Mouse (Mus musculus) lung, embryonic 14.5 days (tissue): Measurements from ENCODE around the gene Adipor1. TPM values are rescaled to one million over a fixed set of nuclear protein-coding genes. Genes with fewer than 3 reads are reported as not detected.
"Not testable (repeated sequence)": the region's sequence is repeated elsewhere in the genome, so short reads cannot be mapped to it uniquely, and the experiment has no call there.

Source experiments
- ATAC-seq: fragments of 200-750 bp; cut with Nextera tagmentation; 2 replicates; pipeline ENCODE4 v1.8.0; 2017; ENCODE audit warnings: mild to moderate bottlenecking, moderate TSS enrichment, moderate library complexity; ENCODE audit not compliant: insufficient read depth
- DNase-seq: peaks from one replicate; pipeline ENCODE4 v3.0.0-alpha.2; 2015
- H3K27ac ChIP-seq: fragments of 300-500 bp; sonication (generic); 2 replicates; pipeline ENCODE4 v1.5.1; 2014; ENCODE audit warnings: low read depth, mild to moderate bottlenecking, moderate library complexity
- H3K27me3 ChIP-seq: fragments of 300-500 bp; sonication (generic); 2 replicates; pipeline ENCODE4 v1.6.1; 2014; ENCODE audit warnings: low read length, control low read depth; ENCODE audit not compliant: insufficient read depth
- H3K36me3 ChIP-seq: fragments of 300-500 bp; sonication (generic); 2 replicates; pipeline ENCODE4 v1.6.1; 2014; ENCODE audit warnings: control low read depth; ENCODE audit not compliant: insufficient read depth
- H3K4me1 ChIP-seq: fragments of 300-500 bp; sonication (generic); 2 replicates; pipeline ENCODE4 v1.6.1; 2014; ENCODE audit warnings: antibody characterized with exemption, control low read depth; ENCODE audit not compliant: insufficient read depth
- H3K4me2 ChIP-seq: fragments of 300-500 bp; sonication (generic); 2 replicates; pipeline ENCODE4 v1.6.1; 2014; ENCODE audit warnings: mild to moderate bottlenecking
- H3K4me3 ChIP-seq: fragments of 300-500 bp; sonication (generic); 2 replicates; pipeline ENCODE4 v1.5.1; 2014; ENCODE audit warnings: low read depth, low read length
- H3K9ac ChIP-seq: fragments of 300-500 bp; sonication (generic); 2 replicates; pipeline ENCODE4 v1.6.1; 2014
- H3K9me3 ChIP-seq: fragments of 300-500 bp; sonication (generic); 2 replicates; pipeline ENCODE4 v1.6.1; 2016; ENCODE audit warnings: low read depth, low read length, control low read depth
- CTCF ChIP-seq: IDR thresholded peaks from 2 replicates; pipeline ENCODE4 v1.5.1; 2016; ENCODE audit warnings: antibody characterized with exemption, low read depth
- WGBS: fragments of 180-500 bp; shearing (Covaris S2); extraction: QIAGEN DNeasy Blood & Tissue Kit; methylation state at CpG from one replicate; pipeline ENCODE4 v1.1.7; 2014; 5-methylcytosine and 5-hydroxymethylcytosine counted together
- polyA plus RNA-seq: library from polyadenylated mRNA; unstranded; fragments of >200 nt; fragmentation: Nextera tagmentation; extraction: Ambion mirVana; gene quantifications from 2 replicates; pipeline ENCODE4 v1.2.1, GENCODE M21; 2014

Adipor1 gene
- polyA plus RNA-seq, 1 experiment from 2014 or later: 86.8 TPM

DNA sequence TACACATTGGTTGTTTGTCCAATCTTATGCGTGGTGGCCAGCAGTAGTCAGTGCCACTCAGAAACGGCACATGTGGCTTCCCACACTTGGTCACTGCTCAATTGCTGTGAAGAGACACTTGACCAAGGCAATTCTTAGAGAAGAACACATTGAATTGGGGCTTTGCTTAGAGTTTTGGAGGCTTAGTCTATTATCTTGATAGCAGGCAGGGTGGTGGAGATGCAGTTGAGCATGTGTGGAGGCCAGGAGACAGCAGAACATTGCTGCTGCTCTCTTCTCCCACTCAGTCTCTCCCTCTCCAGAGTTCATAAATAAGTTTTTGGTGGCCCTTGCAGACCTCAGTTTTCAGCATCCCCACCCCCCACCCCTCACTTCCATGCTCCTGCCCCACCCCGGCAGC is 27.2 kb downstream of the Adipor1 start:
- Histone ChIP-seq H3K36me3 (no peaks in the 10 kb centered on the region), H3K27ac (no peak overlapping the region), H3K9ac (no peak overlapping the region), H3K4me3 (no peak overlapping the region), H3K4me1 (no peaks in the 10 kb centered on the region), H3K27me3 (no peaks in the 10 kb centered on the region), H3K4me2 (no peak overlapping the region), H3K9me3 (no peaks in the 10 kb centered on the region)
- no peak for TF ChIP-seq CTCF
- 93% methylated on average over 3 of the region's 3 CpGs for WGBS
- ATAC-seq: no peak
- no peak for DNase-seq

- WGBS: 70% methylated on average over 1 of the region's 1 CpGs
Observed at GRCm38 (mm10) chr1:134443288-134443687, 28.1 kb downstream of the Adipor1 start.

GRCm38 (mm10) chr1:134445418-134445817 is 30.2 kb downstream of the Adipor1 start:
- Histone ChIP-seq H3K9ac (no peak overlapping the region), H3K27me3 (no peaks in the 10 kb centered on the region), H3K9me3 (no peaks in the 10 kb centered on the region), H3K4me2 (no peak overlapping the region), H3K4me1 (no peaks in the 10 kb centered on the region), H3K27ac (no peak overlapping the region), H3K4me3 (no peak overlapping the region), H3K36me3 (no peaks in the 10 kb centered on the region)
- WGBS: 80% methylated on average over 2 of the region's 2 CpGs
- no peak for ATAC-seq
- DNase-seq: no peak
- TF ChIP-seq CTCF: no peak

More at GRCm38 (mm10) chr1:134443288-134443687, 28.1 kb downstream of the Adipor1 start:
- H3K36me3 ChIP-seq, ATAC-seq, H3K9me3 ChIP-seq, H3K9ac ChIP-seq, H3K4me3 ChIP-seq, H3K27me3 ChIP-seq, H3K27ac ChIP-seq, H3K4me2 ChIP-seq, DNase-seq, H3K4me1 ChIP-seq: not testable (repeated sequence)

- WGBS: 59% methylated on average over 3 of the region's 3 CpGs
- not testable (repeated sequence) for H3K27ac ChIP-seq, H3K4me3 ChIP-seq, H3K9ac ChIP-seq, H3K27me3 ChIP-seq, ATAC-seq, H3K9me3 ChIP-seq, H3K4me1 ChIP-seq, H3K4me2 ChIP-seq, DNase-seq, H3K36me3 ChIP-seq
Observed at GRCm38 (mm10) chr1:134448537-134448936, 33.4 kb downstream of the Adipor1 start.

DNA sequence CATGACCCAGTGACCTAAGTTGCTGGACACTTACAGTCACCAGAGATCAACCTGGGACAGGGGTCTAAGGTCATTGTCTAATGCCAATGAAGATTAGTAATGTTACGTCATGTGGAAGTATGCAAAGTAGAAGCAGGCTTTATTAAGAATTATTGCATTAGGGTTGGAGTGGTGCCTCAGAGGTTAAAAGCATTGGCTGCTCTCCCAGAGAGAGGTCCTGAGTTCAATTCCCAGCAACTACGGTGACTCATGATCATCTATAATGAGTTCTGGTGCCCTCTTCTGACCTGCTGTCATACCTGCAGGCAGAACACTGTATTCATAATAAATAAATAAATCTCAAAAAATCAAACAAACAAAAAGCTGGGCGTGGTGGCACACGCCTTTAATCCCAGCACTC is 35.0 kb downstream of the Adipor1 start:
- DNase-seq: no peak
- H3K4me1 ChIP-seq: no peaks in the 10 kb centered on the region
- H3K9me3 ChIP-seq: no peaks in the 10 kb centered on the region
- TF ChIP-seq CTCF: no peak
- 73% methylated on average over 4 of the region's 4 CpGs for WGBS
- H3K4me3 ChIP-seq: no peak overlapping the region
- no peaks in the 10 kb centered on the region for H3K27me3 ChIP-seq
- no peaks in the 10 kb centered on the region for H3K36me3 ChIP-seq
- no peak overlapping the region for H3K9ac ChIP-seq
- no peak overlapping the region for H3K4me2 ChIP-seq
- H3K27ac ChIP-seq: no peak overlapping the region
- no peak for ATAC-seq

DNA sequence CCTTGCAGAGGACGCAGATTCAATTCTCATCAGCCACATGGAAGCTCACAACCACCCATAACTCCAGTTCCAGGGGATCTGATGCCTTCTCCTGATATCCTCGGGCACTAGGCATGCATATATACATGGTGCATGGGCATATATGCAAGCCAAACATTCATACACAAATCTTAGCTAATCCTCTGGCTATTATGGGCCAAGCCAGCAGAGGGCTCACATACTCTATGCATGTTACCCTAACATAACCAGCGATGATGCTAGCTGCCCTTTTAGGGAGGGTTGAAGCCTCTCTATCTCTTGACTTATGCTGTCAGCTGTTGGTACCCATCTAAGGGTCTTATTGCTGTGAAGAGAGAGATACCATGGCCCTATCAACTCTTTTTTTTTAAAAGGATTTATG is 35.8 kb downstream of the Adipor1 start:
- WGBS: 30% methylated on average over 3 of the region's 3 CpGs
- Histone ChIP-seq H3K36me3 (no peaks in the 10 kb centered on the region), H3K4me1 (0 out of 2 replicates have a peak, but pooled peaks cover under 1% of the 10 kb centered on the region), H3K9me3 (no peaks in the 10 kb centered on the region), H3K4me3 (no peak overlapping the region), H3K4me2 (no peak overlapping the region), H3K9ac (no peak overlapping the region), H3K27me3 (no peaks in the 10 kb centered on the region), H3K27ac (no peak overlapping the region)
- peak; percentile 73 for TF ChIP-seq CTCF
- DNase-seq (peak; percentile 75), ATAC-seq (no peak)

- Histone ChIP-seq H3K27ac (peak within 1 kb of the TSS; percentile 63), H3K4me3 (peak within 1 kb of the TSS; percentile 85), H3K27me3 (no peaks in the 10 kb centered on the region), H3K4me1 (0 out of 2 replicates have a peak, but pooled peaks cover 4% of the 10 kb centered on the region), H3K36me3 (peaks cover 19% of the 10 kb centered on the region), H3K4me2 (peak within 1 kb of the TSS; percentile 63), H3K9ac (peak within 1 kb of the TSS; percentile 95), H3K9me3 (no peaks in the 10 kb centered on the region)
- under 1% methylated on average over 61 of the region's 61 CpGs for WGBS
- TF ChIP-seq CTCF: no peak
- peak; percentile 92 for ATAC-seq
- peak; percentile 95 for DNase-seq
Observed at GRCm38 (mm10) chr1:134454904-134455824, 40.0 kb downstream of the Adipor1 start, which contains the start of gene Klhl12. TSS of gene Klhl12 (plus strand) at chr1:134455531.
